Mouse (Mus musculus) left cerebral cortex, adult 18-20 months (tissue): ENCODE data around the gene Nat9. TPM values are rescaled to one million over a fixed set of nuclear protein-coding genes. Genes with fewer than 3 reads are reported as not detected.

Source experiments
- DNase-seq, 2 experiments: peaks; one replicate each; pipeline ENCODE4 v3.0.0; 2021 to 2022; ENCODE audit warnings: low spot score in 2 of 2, mixed read lengths in 1 of 2
- long read RNA-seq, 2 experiments: library from polyadenylated mRNA; stranded (forward); transcript quantifications; one replicate each; pipeline ENCODE4 v2.0.0; 2021
- total RNA-seq, 2 experiments: library from RNA; stranded (reverse); gene quantifications; 2 replicates each; pipeline ENCODE4 v1.2.3; 2021

Nat9 gene
- total RNA-seq, result 10 to 100 TPM; 24.3 to 30.5 TPM
- long read RNA-seq, experiment 1, transcript Nat9-203 (7 exons, 1,204 nt), result major isoform, 10 of 30 reads
- long read RNA-seq, experiment 1, partial matches to known transcripts, result 13 of 30 reads
- long read RNA-seq, experiment 1, other reads (novel, unspliced or antisense), result 4 of 30 reads
- long read RNA-seq, experiment 2, transcript Nat9-203 (7 exons, 1,204 nt), result major isoform, 7 of 23 reads
- long read RNA-seq, experiment 2, partial matches to known transcripts, result 8 of 23 reads
- long read RNA-seq, experiment 2, other reads (novel, unspliced or antisense), result 4 of 23 reads

GRCm38 (mm10) chr11:115187693-115188092 lies at the start of gene Nat9:
Gene Nat9, minus strand, starts transcription at chr11:115187859.
- no peak for DNase-seq

DNA sequence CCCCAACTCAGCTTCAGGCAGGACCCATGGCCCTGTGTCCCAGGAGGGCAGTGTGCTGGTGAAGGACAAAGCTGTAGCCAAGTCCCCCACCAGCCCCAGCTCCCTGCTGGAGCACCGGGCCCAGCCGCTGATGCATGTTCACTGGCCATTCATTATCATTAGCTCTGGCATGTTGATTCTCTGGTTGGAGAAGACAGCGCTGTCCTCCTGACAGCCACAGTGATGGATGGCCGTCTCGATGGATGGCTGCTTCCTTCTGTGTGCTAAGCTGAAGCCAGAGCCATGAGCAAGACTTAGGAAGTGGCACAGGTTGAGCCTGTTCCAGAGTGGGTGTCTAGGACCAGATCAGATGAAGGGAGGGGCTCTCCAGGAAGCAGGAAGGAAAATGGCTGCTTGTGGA lies 48.9 kb upstream of the Nat9 start:
- DNase-seq, result no peak

GRCm38 (mm10) chr11:115234320-115235044 lies 46.8 kb upstream of the Nat9 start:
- no peak for DNase-seq

DNA sequence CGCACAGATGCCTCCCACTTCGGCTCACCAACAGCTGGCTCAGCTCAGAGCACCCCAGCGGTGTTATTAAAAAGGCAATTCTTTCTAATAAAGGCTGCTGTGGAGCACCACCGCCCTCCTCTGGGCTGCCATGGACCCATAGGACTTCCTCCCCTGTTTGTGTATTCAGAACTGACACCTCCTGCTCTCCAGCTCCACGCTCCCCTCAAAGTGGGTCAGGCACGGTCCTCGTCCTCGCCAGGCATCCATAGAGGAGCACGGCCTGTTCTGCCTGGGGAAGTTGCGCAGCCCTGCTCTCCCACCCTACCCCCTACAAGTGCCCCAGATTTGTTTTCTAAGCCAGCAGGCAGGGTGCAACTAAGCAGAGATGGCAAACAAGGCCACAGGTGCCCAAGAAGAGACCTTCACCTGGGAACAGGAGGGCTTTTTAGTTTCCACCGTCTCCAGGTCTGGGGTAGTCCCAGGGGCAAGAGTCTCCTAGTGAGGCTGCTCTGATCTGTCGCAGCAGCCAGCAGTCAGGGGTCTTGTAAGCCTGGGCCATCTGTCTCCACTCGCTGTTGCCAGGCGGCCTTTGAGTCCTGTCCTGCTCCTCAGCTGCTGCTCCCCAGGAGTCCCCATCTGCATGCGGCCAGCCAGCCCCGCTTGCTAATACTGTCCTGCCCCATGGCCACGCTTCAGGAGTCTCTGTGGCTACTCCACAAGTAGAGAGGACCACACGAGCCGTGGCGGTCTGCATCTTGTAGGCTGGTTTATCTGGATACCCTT lies 46.0 kb upstream of the Nat9 start:
- peak; percentile 18 to 28 for DNase-seq

- DNase-seq, result no peak
Observed at GRCm38 (mm10) chr11:115232889-115233288, 45.2 kb upstream of the Nat9 start.

DNA sequence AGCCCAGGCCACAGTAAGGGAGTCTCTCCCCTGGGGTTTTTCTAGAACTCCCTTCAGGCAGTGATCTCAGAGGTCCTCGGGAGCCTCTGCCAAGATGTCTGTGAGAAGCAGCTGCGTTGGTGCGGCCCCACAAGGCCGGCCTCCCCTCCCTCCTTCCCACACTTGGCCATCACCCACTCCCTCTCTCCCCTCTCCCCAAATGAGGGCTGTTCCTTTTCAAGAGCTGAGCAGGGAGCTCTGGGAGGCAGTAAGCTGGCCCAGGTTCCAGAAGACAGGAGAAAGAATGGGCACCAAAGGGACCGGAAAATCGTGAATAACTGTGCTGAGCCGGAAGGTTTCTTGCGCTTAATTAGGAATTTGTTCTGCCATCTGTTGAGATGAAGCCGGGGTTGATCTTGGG lies 44.3 kb upstream of the Nat9 start:
- DNase-seq, result no peak

DNA sequence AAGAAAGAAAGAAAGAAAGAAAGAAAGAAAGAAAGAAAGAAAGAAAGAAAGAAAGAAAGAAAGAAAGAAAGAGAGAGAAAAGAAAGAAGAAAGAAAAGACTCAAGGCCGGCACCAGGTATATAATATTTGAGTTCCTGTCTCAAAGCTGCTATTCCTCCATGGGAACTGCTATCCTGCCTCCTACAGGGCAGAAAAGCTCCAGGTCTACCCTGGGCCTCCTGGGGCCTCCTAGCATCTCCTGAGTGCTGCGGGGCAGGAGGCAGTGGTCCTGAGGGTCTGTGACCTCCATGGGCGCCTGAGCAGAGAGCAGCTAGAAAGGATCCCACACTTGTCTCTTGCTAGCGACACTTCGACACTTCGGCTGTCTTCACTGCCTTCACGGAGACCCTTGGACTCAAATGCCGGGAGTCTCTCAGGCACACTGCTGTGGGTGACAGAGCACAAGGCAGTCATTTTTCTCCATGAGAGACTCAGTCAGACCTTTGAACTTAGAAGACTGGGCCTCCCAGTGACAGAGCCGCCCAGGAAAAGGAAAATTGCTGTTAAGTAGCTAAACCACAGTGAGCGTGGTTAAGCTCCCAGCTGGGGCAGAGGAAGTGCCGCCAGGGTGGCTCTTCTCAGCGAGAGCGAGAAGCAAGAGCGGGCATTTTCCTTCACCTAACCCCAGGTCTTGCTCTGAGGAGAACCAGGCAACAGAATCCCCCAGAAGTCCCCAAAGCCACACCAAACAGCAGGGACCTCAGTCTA lies 43.7 kb upstream of the Nat9 start:
- no peak for DNase-seq

DNA sequence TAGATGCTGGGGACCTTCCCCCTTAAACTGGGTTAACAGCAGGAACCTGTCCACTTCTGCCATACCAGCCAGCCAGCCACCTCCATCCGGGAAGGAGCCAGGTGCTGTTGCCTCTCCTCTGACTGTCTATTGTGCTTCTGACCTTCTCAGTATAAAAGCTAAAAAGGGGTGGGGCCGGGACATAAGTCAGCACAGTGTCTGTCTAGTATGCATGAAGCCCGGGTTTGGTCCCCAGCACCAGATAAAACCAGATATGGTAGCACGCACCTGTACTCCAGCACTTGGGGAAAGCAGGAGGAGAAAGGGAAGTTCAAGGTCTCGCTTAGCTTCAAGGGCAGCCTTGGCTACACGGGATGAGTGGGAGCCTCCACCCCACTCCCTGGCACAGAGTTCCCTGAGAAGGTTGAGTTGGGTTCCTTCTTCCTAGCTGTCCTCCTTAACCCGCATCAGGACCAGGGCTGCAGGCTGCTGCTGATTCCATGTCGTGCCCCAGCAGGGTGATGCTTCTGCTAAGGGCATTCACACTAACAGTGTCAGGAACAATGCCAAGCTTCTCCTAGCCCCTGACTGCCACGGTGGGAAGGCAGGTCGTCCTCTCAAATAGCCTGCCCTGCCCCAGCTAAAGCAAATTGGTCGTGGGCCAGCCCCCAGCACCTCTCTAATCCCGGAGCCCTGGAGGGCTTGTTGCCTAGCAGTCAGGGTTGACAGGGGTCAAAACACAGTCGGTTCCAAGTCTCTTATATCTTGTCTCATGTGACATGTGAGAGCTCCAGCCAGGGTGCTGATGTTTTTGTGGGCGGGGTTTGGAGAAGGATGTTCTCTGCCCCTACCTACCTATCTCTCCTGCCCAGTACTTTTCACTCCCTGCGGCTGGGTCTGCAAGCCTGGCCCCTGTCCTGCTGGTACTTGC lies 41.6 kb upstream of the Nat9 start:
- DNase-seq, result no peak

GRCm38 (mm10) chr11:115228430-115228829 lies 40.8 kb upstream of the Nat9 start:
- DNase-seq, result no peak

- DNase-seq, result no peak
Observed at GRCm38 (mm10) chr11:115227640-115228039, 40.0 kb upstream of the Nat9 start.

- no peak for DNase-seq
Observed at GRCm38 (mm10) chr11:115226811-115227491, 39.3 kb upstream of the Nat9 start.

GRCm38 (mm10) chr11:115225301-115225700 lies 37.6 kb upstream of the Nat9 start:
- DNase-seq, result no peak

DNA sequence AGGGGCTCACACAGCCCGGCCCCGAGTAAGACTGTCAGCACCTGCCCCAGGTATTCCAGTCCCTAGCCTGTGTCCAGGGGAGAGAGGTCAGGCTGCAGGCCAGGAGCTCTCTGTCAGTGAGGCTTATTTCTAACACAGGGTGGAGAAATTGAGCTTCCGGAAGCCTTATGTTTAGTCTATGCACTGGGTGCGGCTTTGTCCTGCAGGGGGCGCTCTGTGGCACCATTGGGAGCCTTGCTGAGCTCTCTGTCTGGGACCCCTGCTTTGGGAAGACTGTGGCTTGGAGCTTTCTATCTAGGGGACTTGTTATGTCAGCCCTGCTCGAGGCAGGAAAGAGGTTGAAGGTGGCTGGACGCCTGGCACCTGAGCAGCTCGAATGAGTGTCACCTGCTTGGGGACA lies 37.2 kb upstream of the Nat9 start:
- DNase-seq, result peak in 1 of 2 experiments; percentile 38

- no peak for DNase-seq
Observed at GRCm38 (mm10) chr11:115223877-115224276, 36.2 kb upstream of the Nat9 start.

- no peak for DNase-seq
Observed at GRCm38 (mm10) chr11:115223451-115223850, 35.8 kb upstream of the Nat9 start.

DNA sequence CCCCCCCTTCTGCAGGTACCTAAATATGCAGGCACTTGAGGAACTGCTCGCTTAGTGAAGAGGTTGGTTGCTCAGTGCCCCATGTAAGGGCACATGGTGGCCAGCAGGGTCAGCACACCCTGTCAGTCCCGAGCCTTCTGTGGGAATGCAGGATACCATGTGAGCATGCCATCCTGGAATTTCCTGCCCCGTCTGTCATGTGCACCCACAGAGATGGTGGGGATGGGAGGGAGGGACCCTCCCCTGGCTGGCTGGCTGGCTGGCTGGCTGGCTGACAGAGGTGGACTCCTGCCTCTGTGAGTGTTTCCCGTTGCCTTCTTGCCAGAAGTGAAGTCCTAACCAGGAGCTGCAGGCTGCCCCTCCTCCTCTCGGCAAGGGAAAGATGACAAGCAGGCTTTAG lies 34.9 kb upstream of the Nat9 start:
- no peak for DNase-seq

GRCm38 (mm10) chr11:115222077-115222476 lies 34.4 kb upstream of the Nat9 start:
- DNase-seq, result no peak

- DNase-seq, result no peak
Observed at GRCm38 (mm10) chr11:115219685-115220084, 32.0 kb upstream of the Nat9 start.

- no peak for DNase-seq
Observed at GRCm38 (mm10) chr11:115219263-115219662, 31.6 kb upstream of the Nat9 start.
